Mouse (Mus musculus): ENCODE results near the gene Gemin4. TPM values are rescaled to one million over a fixed set of nuclear protein-coding genes. Genes with fewer than 3 reads are reported as not detected.

Gene Gemin4
- polyA plus RNA-seq, 1 experiment from 2014 or later, result 37.5 TPM

DNA sequence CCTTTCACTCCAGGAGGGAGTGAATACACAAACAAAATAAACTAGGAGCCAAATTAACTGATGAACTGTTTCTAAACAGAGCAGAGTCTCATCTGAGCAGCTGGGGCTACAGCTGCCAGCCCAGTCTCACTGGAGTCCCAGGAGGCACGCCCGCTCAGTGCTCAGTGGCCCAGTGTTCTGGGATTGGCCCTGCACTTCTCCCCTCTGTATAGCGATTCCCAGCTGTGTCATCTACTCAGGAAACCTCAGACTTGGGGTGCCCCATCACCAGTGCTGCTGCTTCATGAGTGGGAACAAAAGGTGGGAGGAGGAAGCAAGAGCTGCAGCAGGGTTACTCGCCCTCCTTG lies 36.4 kb upstream of the Gemin4 start:
- ATAC-seq (replicated peaks; ENCODE audit: low FRiP score, low TSS enrichment, low read depth), result 0 out of 2 replicates have a peak, but pooled peaks have one; percentile 38
- WGBS, result 67% methylated on average over 4 of the region's 4 CpGs

DNA sequence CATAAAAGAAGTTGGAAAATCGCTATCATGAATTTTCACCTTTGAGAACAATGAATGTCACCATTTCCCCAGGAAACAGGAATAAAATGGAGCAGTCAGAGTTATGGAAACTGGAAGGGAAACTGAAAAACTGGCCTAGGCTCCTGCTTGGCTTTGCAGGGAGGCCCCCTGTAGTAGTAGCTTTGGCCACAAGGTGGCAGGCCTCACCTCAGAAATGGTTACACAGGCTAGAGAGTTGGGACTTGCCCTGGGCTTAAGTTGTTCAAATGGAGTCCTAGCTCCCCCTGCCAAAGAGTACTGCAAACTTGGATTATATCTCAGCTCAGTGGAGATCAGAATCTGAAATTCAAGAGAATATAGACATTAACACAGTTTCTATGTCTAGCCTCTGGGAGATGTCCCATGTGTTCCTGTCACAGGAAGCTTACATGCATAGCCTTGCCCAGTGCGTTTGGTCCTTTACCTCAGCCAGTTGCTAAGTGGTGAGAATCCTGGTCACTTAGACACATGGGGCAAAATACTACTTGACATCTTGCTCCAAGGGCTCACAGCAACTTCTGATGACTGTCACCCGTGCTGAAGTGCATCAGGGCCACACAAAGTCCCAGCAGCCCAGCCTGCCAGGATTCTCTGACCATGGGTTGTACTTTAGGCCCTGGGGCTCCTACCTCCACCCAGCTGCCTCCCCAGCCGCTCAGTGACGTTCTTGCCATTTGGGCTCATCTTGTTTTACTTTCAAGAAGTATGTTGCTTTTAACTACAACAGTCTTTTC lies 35.9 kb upstream of the Gemin4 start:
- peaks cover 35% of the 10 kb centered on the region for H3K36me3 ChIP-seq (ENCODE audit: control insufficient read depth, insufficient read depth, low read length)
- no peaks in the 10 kb centered on the region for H3K27me3 ChIP-seq (replicated peaks; ENCODE audit: control insufficient read depth, insufficient read depth, low read length)

More for the DNA sequence above, 36.4 kb upstream of the Gemin4 start:
- DNase-seq (ENCODE audit: low spot score), result no peak
- Histone ChIP-seq H3K4me1 (replicated peaks; ENCODE audit: control insufficient read depth, insufficient read depth, low read length) (no peaks in the 10 kb centered on the region), H3K27me3 (replicated peaks; ENCODE audit: control insufficient read depth, insufficient read depth, low read length) (no peaks in the 10 kb centered on the region), H3K9me3 (ENCODE audit: control insufficient read depth, low read length) (no peaks in the 10 kb centered on the region), H3K4me2 (ENCODE audit: low read length) (no peak overlapping the region), H3K36me3 (ENCODE audit: control insufficient read depth, insufficient read depth, low read length) (peaks cover 34% of the 10 kb centered on the region), H3K9ac (ENCODE audit: low read length) (no peak overlapping the region), H3K27ac (ENCODE audit: low read depth) (peak overlapping the region; percentile 36; the same call in 1 of the 2 replicates), H3K4me3 (ENCODE audit: low read depth, low read length) (no peak overlapping the region)

DNA sequence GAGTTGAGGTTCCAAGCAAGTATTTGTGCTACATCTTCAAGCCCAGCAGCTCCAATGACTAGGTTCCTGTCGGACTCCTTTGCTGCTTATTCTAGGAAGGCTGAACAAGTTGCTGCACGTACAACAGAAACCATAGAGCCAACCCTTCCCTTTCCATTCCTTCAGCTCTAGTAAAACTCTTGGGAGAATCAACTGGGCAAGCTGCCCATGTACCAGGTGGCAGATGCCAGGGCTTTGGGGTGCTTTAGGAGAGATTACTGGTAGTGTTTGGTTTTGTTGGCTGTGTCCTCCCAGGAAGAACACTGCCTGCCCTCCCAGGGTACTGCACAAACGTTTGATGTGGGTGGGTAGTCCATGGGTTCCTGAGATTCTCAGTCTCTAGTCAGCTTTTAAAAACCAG lies 34.6 kb upstream of the Gemin4 start:
- no peak for ATAC-seq (replicated peaks; ENCODE audit: low FRiP score, low TSS enrichment, low read depth)
- no peak overlapping the region for H3K4me2 ChIP-seq (ENCODE audit: low read length)
- no peak for DNase-seq (ENCODE audit: low spot score)
- H3K9ac ChIP-seq (ENCODE audit: low read length), result no peak overlapping the region
- no peaks in the 10 kb centered on the region for H3K9me3 ChIP-seq (ENCODE audit: control insufficient read depth, low read length)
- H3K27ac ChIP-seq (ENCODE audit: low read depth), result no peak overlapping the region
- no peaks in the 10 kb centered on the region for H3K4me1 ChIP-seq (replicated peaks; ENCODE audit: control insufficient read depth, insufficient read depth, low read length)
- WGBS, result 56% methylated on average over 3 of the region's 3 CpGs
- H3K36me3 ChIP-seq (ENCODE audit: control insufficient read depth, insufficient read depth, low read length), result peaks cover 32% of the 10 kb centered on the region
- no peak overlapping the region for H3K4me3 ChIP-seq (ENCODE audit: low read depth, low read length)
- H3K27me3 ChIP-seq (replicated peaks; ENCODE audit: control insufficient read depth, insufficient read depth, low read length), result no peaks in the 10 kb centered on the region

More for the DNA sequence above, 35.9 kb upstream of the Gemin4 start:
- 52% methylated on average over 5 of the region's 5 CpGs for WGBS
- Histone ChIP-seq H3K4me1 (replicated peaks; ENCODE audit: control insufficient read depth, insufficient read depth, low read length) (no peaks in the 10 kb centered on the region), H3K4me3 (ENCODE audit: low read depth, low read length) (no peak overlapping the region), H3K9me3 (ENCODE audit: control insufficient read depth, low read length) (no peaks in the 10 kb centered on the region), H3K27ac (ENCODE audit: low read depth) (peak overlapping the region; percentile 36; the same call in 1 of the 2 replicates), H3K4me2 (ENCODE audit: low read length) (no peak overlapping the region), H3K9ac (ENCODE audit: low read length) (no peak overlapping the region)
- DNase-seq (ENCODE audit: low spot score) (peak; percentile 97), ATAC-seq (replicated peaks; ENCODE audit: low FRiP score, low TSS enrichment, low read depth) (peak; percentile 78; the same call in 1 of the 2 replicates)

DNA sequence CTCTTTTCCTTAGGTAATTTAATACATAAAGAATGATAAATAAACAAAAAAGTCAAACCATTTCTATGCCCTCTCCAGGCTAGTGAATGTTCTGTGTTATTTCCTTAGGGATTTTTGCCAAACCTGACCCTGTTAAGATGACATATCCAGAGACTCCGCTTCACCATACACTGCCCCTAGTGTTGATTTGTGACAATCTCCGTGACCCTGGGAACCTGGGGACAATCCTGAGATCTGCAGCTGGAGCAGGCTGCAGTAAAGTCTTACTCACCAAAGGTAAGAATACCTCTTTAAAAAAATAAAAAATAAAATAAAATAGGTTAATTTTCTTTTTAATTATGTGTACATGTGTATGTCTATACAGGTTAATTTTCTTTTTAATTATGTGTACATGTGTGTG lies 29.8 kb upstream of the Gemin4 start:
- WGBS, result 44% methylated on average over 2 of the region's 2 CpGs
- ATAC-seq (replicated peaks; ENCODE audit: low FRiP score, low TSS enrichment, low read depth), result no peak
- no peak for DNase-seq (ENCODE audit: low spot score)
- Histone ChIP-seq H3K27me3 (replicated peaks; ENCODE audit: control insufficient read depth, insufficient read depth, low read length) (no peaks in the 10 kb centered on the region), H3K9ac (ENCODE audit: low read length) (no peak overlapping the region), H3K36me3 (ENCODE audit: control insufficient read depth, insufficient read depth, low read length) (peaks cover 31% of the 10 kb centered on the region), H3K4me2 (ENCODE audit: low read length) (no peak overlapping the region), H3K9me3 (ENCODE audit: control insufficient read depth, low read length) (no peaks in the 10 kb centered on the region), H3K4me1 (replicated peaks; ENCODE audit: control insufficient read depth, insufficient read depth, low read length) (peaks cover 13% of the 10 kb centered on the region; the same call in 1 of the 2 replicates), H3K4me3 (ENCODE audit: low read depth, low read length) (no peak overlapping the region), H3K27ac (ENCODE audit: low read depth) (no peak overlapping the region)

DNA sequence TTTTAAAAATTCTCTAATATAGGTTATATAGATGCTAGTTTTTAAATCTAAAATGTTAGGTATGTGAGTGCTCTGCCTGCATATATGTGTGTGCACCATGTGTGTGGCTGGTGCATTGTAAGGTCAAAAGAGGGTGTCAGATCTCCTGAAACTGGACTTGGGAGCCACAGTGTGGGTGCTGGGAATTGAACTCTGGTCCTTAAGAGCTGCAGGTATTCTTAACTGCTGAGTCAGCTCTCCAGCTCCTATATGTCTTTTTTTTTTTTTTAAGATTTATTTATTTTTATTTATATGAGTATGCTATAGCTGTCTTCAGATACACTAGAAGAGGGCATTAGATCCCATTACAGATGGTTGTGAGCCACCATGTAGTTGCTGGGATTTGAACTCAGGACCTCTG lies 29.0 kb upstream of the Gemin4 start:
- Histone ChIP-seq H3K4me3 (ENCODE audit: low read depth, low read length) (no peak overlapping the region), H3K27me3 (replicated peaks; ENCODE audit: control insufficient read depth, insufficient read depth, low read length) (no peaks in the 10 kb centered on the region), H3K36me3 (ENCODE audit: control insufficient read depth, insufficient read depth, low read length) (peaks cover 31% of the 10 kb centered on the region), H3K4me1 (replicated peaks; ENCODE audit: control insufficient read depth, insufficient read depth, low read length) (peaks cover 14% of the 10 kb centered on the region; the same call in 1 of the 2 replicates), H3K27ac (ENCODE audit: low read depth) (no peak overlapping the region), H3K4me2 (ENCODE audit: low read length) (no peak overlapping the region), H3K9ac (ENCODE audit: low read length) (no peak overlapping the region), H3K9me3 (ENCODE audit: control insufficient read depth, low read length) (no peaks in the 10 kb centered on the region)
- no peak for DNase-seq (ENCODE audit: low spot score)
- no peak for ATAC-seq (replicated peaks; ENCODE audit: low FRiP score, low TSS enrichment, low read depth)

DNA sequence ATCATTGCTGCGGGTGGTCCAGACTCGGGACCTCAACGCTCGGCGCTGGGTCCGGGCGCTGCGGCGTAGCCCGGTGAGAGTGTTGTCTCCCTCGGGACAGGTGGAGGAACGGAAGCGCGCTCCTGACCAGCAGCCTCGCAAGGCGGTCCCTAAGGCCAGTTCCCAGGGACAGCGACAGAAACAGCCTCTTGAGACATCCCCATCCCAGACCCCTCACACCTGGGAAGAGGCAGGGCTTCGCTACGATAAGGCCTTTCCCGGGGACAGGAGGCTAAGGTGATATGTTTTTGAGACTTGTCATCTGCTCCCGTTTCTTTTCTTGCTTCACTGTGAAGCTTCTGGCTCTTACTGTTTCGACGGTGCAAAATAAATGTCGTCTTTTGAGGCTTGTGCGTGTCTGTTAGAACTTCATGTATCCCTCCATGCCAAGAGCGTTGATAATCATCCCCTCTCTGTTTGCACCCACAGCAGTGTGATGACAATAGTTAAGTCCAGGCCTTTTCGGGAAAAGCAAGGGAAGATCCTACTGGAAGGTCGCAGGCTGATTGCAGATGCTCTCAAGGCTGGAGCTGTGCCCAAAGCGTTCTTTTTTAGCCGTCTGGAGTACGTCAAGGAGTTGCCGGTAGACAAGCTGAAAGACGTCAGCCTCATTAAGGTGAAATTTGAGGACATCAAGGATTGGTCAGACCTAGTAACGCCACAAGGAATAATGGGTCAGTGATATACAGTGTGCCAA lies 26.5 kb upstream of the Gemin4 start:
- peak overlapping the region; percentile 90 for H3K4me2 ChIP-seq (ENCODE audit: low read length)
- peaks cover 14% of the 10 kb centered on the region; the same call in 1 of the 2 replicates for H3K4me1 ChIP-seq (replicated peaks; ENCODE audit: control insufficient read depth, insufficient read depth, low read length)
- H3K4me3 ChIP-seq (ENCODE audit: low read depth, low read length), result peak overlapping the region; percentile 99
- peak overlapping the region; percentile 83 for H3K9ac ChIP-seq (ENCODE audit: low read length)
- WGBS, result 2% methylated on average over 34 of the region's 34 CpGs
- peaks cover 31% of the 10 kb centered on the region for H3K36me3 ChIP-seq (ENCODE audit: control insufficient read depth, insufficient read depth, low read length)
- ATAC-seq (replicated peaks; ENCODE audit: low FRiP score, low TSS enrichment, low read depth) (peak; percentile 63; the same call in 1 of the 2 replicates), DNase-seq (ENCODE audit: low spot score) (no peak)
- no peaks in the 10 kb centered on the region for H3K27me3 ChIP-seq (replicated peaks; ENCODE audit: control insufficient read depth, insufficient read depth, low read length)
- H3K9me3 ChIP-seq (ENCODE audit: control insufficient read depth, low read length), result no peaks in the 10 kb centered on the region
- peak overlapping the region; percentile 71; the same call in 1 of the 2 replicates for H3K27ac ChIP-seq (ENCODE audit: low read depth)

DNA sequence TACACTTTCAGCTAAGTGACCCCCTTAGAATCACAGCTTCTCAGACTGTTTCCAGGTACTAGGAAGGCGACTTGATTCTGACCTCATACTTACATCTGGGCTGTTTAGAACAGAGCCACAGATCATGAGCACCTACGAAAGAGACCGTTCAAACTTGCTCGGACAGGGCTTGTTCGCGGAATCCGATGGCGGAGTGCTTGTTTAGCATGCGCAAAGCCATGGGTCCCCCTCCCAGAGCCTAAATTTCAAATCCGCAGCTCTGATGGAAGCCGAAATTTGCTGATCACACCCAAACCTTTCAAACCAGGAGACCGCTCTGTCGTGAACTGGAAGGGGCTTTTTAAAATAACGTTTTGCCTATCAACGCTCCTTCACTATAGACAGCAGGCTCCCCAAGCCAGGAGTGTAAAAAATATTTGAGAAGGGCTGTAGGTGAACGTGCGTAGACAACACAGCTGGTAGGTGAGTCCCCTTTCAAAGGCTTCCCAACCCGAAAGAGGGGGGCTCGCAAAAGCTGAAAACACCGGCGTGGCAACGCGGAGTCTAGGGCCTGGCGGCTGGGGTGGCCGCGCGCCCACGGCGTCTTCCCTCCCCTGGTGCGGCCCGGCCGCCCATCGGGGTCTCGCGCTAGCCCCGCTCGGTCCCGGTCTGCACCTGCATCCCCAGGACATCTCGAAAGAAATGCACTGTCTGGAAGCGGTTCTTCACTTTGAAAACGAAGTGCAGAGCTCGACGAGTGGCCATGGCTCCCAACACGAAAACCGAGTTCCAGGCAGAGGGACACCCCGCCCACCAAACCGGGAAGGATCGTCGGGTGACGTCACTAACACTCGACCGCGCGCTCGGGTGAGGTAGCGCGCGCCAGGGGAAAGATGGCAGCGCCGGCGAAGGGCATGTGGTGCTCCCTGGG lies 25.7 kb upstream of the Gemin4 start, which contains the start of the genes Mrm3 and Glod4:
Gene Mrm3, plus strand, starts transcription at position 815 of the 910 bp plus-strand sequence.
Gene Glod4, minus strand, starts transcription at position 825 of the 910 bp plus-strand sequence.
- Histone ChIP-seq H3K27ac (ENCODE audit: low read depth) (peak within 1 kb of the TSS; percentile 71), H3K27me3 (replicated peaks; ENCODE audit: control insufficient read depth, insufficient read depth, low read length) (no peaks in the 10 kb centered on the region), H3K4me1 (replicated peaks; ENCODE audit: control insufficient read depth, insufficient read depth, low read length) (peaks cover 14% of the 10 kb centered on the region; the same call in 1 of the 2 replicates), H3K9ac (ENCODE audit: low read length) (peak within 1 kb of the TSS; percentile 83), H3K4me3 (ENCODE audit: low read depth, low read length) (peak within 1 kb of the TSS; percentile 99), H3K4me2 (ENCODE audit: low read length) (peak within 1 kb of the TSS; percentile 90), H3K36me3 (ENCODE audit: control insufficient read depth, insufficient read depth, low read length) (peaks cover 23% of the 10 kb centered on the region), H3K9me3 (ENCODE audit: control insufficient read depth, low read length) (no peaks in the 10 kb centered on the region)
- DNase-seq (ENCODE audit: low spot score) (peak; percentile 99), ATAC-seq (replicated peaks; ENCODE audit: low FRiP score, low TSS enrichment, low read depth) (peak; percentile 91)
- WGBS, result under 1% methylated on average over 61 of the region's 61 CpGs

DNA sequence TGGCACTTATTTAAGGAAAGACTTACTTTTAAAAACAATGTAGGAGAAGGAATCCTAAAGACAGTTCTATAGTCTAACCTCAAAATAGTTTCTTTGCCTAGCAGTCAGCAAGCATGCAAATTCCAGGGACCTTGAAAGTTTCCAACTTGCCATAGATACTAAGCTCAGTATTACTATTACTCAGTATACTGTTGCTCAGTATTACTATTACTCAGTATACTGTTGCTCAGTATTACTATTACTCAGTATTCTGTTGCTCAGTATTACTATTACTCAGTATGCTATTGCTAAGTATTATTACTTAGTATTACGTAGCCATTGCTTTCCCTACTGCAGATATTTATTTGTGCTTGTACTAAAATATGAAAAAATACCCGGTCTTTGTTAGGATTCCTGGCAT lies 22.3 kb upstream of the Gemin4 start:
- WGBS, result 93% methylated on average over 2 of the region's 2 CpGs
- H3K4me1 ChIP-seq (replicated peaks; ENCODE audit: control insufficient read depth, insufficient read depth, low read length), result peaks cover 10% of the 10 kb centered on the region; the same call in 1 of the 2 replicates
- H3K9me3 ChIP-seq (ENCODE audit: control insufficient read depth, low read length), result no peaks in the 10 kb centered on the region
- peaks cover 46% of the 10 kb centered on the region for H3K36me3 ChIP-seq (ENCODE audit: control insufficient read depth, insufficient read depth, low read length)
- DNase-seq (ENCODE audit: low spot score) (no peak), ATAC-seq (replicated peaks; ENCODE audit: low FRiP score, low TSS enrichment, low read depth) (no peak)
- no peak overlapping the region for H3K4me2 ChIP-seq (ENCODE audit: low read length)
- H3K27me3 ChIP-seq (replicated peaks; ENCODE audit: control insufficient read depth, insufficient read depth, low read length), result no peaks in the 10 kb centered on the region
- no peak overlapping the region for H3K27ac ChIP-seq (ENCODE audit: low read depth)
- H3K4me3 ChIP-seq (ENCODE audit: low read depth, low read length), result no peak overlapping the region
- no peak overlapping the region for H3K9ac ChIP-seq (ENCODE audit: low read length)
